Mouse (Mus musculus) c-Kit-positive CD71-positive TER-119-negative erythroid progenitor cells, embryonic 14.5 days (primary cell): ENCODE measurements around the gene 2010106E10Rik.

ENCODE experiments used
- DNase-seq: peaks from one replicate; pipeline ENCODE4 v3.0.0-alpha.2; 2013; ENCODE audit warnings: low read depth

2010106E10Rik gene

GRCm38 (mm10) chrX:112494974-112495373, at the start of gene 2010106E10Rik:
Gene 2010106E10Rik, plus strand, starts transcription at chrX:112495274.
- no peak for DNase-seq

- DNase-seq: no peak
These were observed 10.6 kb downstream of the 2010106E10Rik start for GRCm38 (mm10) chrX:112505651-112506050.

- peak; percentile 9 for DNase-seq
These were observed 29.7 kb downstream of the 2010106E10Rik start for GRCm38 (mm10) chrX:112524755-112525154.

- DNase-seq: no peak
These were observed 48.0 kb downstream of the 2010106E10Rik start for GRCm38 (mm10) chrX:112543115-112543514.

- no peak for DNase-seq
These were observed 72.6 kb downstream of the 2010106E10Rik start for GRCm38 (mm10) chrX:112567716-112568115.

- DNase-seq: peak; percentile 16
These were observed 105.6 kb downstream of the 2010106E10Rik start, which contains the start of gene Zfp711 for GRCm38 (mm10) chrX:112600511-112601305. Gene Zfp711, plus strand, starts transcription at chrX:112600526.

- no peak for DNase-seq
These were observed 106.4 kb downstream of the 2010106E10Rik start for GRCm38 (mm10) chrX:112601306-112602120.
